Mouse (Mus musculus) G1E-ER4 (cell line): ENCODE data around the gene Ksr2. TPM values are rescaled to one million over a fixed set of nuclear protein-coding genes. Genes with fewer than 3 reads are reported as not detected.

ENCODE experiments used
- GATA1 ChIP-seq: IDR thresholded peaks from one replicate; pipeline ENCODE4 v1.8.0; 2012; ENCODE audit warnings: low read length, inconsistent platforms
- polyA plus RNA-seq: library from polyadenylated mRNA; stranded (reverse); fragments of >175 nt; gene quantifications from 2 replicates; pipeline ENCODE4 v1.2.3, GENCODE M21; 2012

Ksr2 gene
- polyA plus RNA-seq, 1 experiment, result not detected

- TF ChIP-seq GATA1, result no peak
Observed at GRCm38 (mm10) chr5:117502611-117503010, 88.8 kb downstream of the Ksr2 start.

- TF ChIP-seq GATA1, result no peak
Observed at GRCm38 (mm10) chr5:117504431-117504830, 90.6 kb downstream of the Ksr2 start.

GRCm38 (mm10) chr5:117505204-117505603, 91.4 kb downstream of the Ksr2 start:
- TF ChIP-seq GATA1, result no peak

GRCm38 (mm10) chr5:117505769-117506168, 92.0 kb downstream of the Ksr2 start:
- TF ChIP-seq GATA1, result no peak

- no peak for TF ChIP-seq GATA1
Observed at GRCm38 (mm10) chr5:117506406-117506805, 92.6 kb downstream of the Ksr2 start.

- TF ChIP-seq GATA1, result no peak
Observed at GRCm38 (mm10) chr5:117509511-117510375, 95.9 kb downstream of the Ksr2 start.

- no peak for TF ChIP-seq GATA1
Observed at GRCm38 (mm10) chr5:117510864-117511263, 97.1 kb downstream of the Ksr2 start.

- TF ChIP-seq GATA1, result no peak
Observed at GRCm38 (mm10) chr5:117515396-117515795, 101.6 kb downstream of the Ksr2 start.

GRCm38 (mm10) chr5:117515861-117516260, 102.1 kb downstream of the Ksr2 start:
- TF ChIP-seq GATA1, result no peak

GRCm38 (mm10) chr5:117516597-117516996, 102.8 kb downstream of the Ksr2 start:
- TF ChIP-seq GATA1, result no peak

- TF ChIP-seq GATA1, result no peak
Observed at GRCm38 (mm10) chr5:117519858-117520495, 106.2 kb downstream of the Ksr2 start.

- TF ChIP-seq GATA1, result no peak
Observed at GRCm38 (mm10) chr5:117521156-117521555, 107.4 kb downstream of the Ksr2 start.

- TF ChIP-seq GATA1, result no peak
Observed at GRCm38 (mm10) chr5:117521701-117522100, 107.9 kb downstream of the Ksr2 start.

GRCm38 (mm10) chr5:117522471-117522870, 108.7 kb downstream of the Ksr2 start:
- no peak for TF ChIP-seq GATA1

GRCm38 (mm10) chr5:117523010-117523409, 109.2 kb downstream of the Ksr2 start:
- TF ChIP-seq GATA1, result no peak

- no peak for TF ChIP-seq GATA1
Observed at GRCm38 (mm10) chr5:117530991-117531390, 117.2 kb downstream of the Ksr2 start.

GRCm38 (mm10) chr5:117539221-117539620, 125.4 kb downstream of the Ksr2 start:
- no peak for TF ChIP-seq GATA1
